Mouse (Mus musculus) heart, postnatal 0 days (tissue): Measurements from ENCODE around the gene Cldn22. TPM values are rescaled to one million over a fixed set of nuclear protein-coding genes. Genes with fewer than 3 reads are reported as not detected.

ENCODE experiments used
- ATAC-seq: fragments of 200-750 bp; cut with Nextera tagmentation; 2 replicates; pipeline ENCODE4 v1.8.0; 2017; ENCODE audit warnings: low read depth, moderate number of reproducible peaks, moderate library complexity; ENCODE audit not compliant: insufficient read depth
- DNase-seq: peaks from one replicate; pipeline ENCODE4 v3.0.0-alpha.2; 2016; ENCODE audit warnings: low spot score
- H3K27ac ChIP-seq: fragments of 300-500 bp; sonication (generic); 2 replicates; pipeline ENCODE4 v1.5.1; 2014; ENCODE audit warnings: low read depth, mild to moderate bottlenecking
- H3K27me3 ChIP-seq: fragments of 300-500 bp; sonication (generic); 2 replicates; pipeline ENCODE4 v1.6.1; 2014; ENCODE audit warnings: low read length, mixed read lengths; ENCODE audit not compliant: control insufficient read depth, insufficient read depth
- H3K36me3 ChIP-seq: fragments of 300-500 bp; sonication (generic); replicated peaks from 2 replicates; pipeline ENCODE4 v1.6.1; 2014; ENCODE audit warnings: low read length, mixed read lengths; ENCODE audit not compliant: control insufficient read depth, insufficient read depth
- H3K4me1 ChIP-seq: fragments of 300-500 bp; sonication (generic); 2 replicates; pipeline ENCODE4 v1.6.1; 2014; ENCODE audit warnings: antibody characterized with exemption; ENCODE audit not compliant: control insufficient read depth, insufficient read depth
- H3K4me2 ChIP-seq: fragments of 300-500 bp; sonication (generic); 2 replicates; pipeline ENCODE4 v1.6.1; 2014; ENCODE audit warnings: low read depth, mild to moderate bottlenecking, low read length, moderate library complexity
- H3K4me3 ChIP-seq: fragments of 300-500 bp; sonication (generic); 2 replicates; pipeline ENCODE4 v1.5.1; 2014; ENCODE audit warnings: low read depth, low read length
- H3K9ac ChIP-seq: fragments of 300-500 bp; sonication (generic); replicated peaks from 2 replicates; pipeline ENCODE4 v1.6.1; 2014; ENCODE audit warnings: low read depth, low read length, mixed read lengths
- H3K9me3 ChIP-seq: fragments of 300-500 bp; sonication (generic); replicated peaks from 2 replicates; pipeline ENCODE4 v1.6.1; 2016; ENCODE audit warnings: low read length; ENCODE audit not compliant: control insufficient read depth
- CTCF ChIP-seq: IDR thresholded peaks from 2 replicates; pipeline ENCODE4 v1.5.1; 2016; ENCODE audit warnings: antibody characterized with exemption, control low read depth, low read depth
- EP300 ChIP-seq: IDR thresholded peaks from 2 replicates; pipeline ENCODE4 v1.6.1; 2016; ENCODE audit warnings: antibody characterized with exemption, low read depth
- WGBS: fragments of 180-500 bp; shearing (Covaris S2); extraction: QIAGEN DNeasy Blood & Tissue Kit; methylation state at CpG from one replicate; pipeline ENCODE4 v1.1.7; 2014; 5-methylcytosine and 5-hydroxymethylcytosine counted together
- polyA plus RNA-seq: library from polyadenylated mRNA; unstranded; fragments of >200 nt; fragmentation: Nextera tagmentation; extraction: Ambion mirVana; gene quantifications from 2 replicates; pipeline ENCODE4 v1.2.1, GENCODE M21; 2015
- total RNA-seq: library from RNA; depleted of rRNA; stranded (reverse); fragments of >200 nt; gene quantifications from 2 replicates; pipeline ENCODE4 v1.2.3, GENCODE M21; 2014; ENCODE audit warnings: low replicate concordance; rRNA removed

The Cldn22 gene
- total and polyA plus RNA-seq, 2 experiments from 2014 or later: not detected

- no peak for TF ChIP-seq EP300
- no peak for TF ChIP-seq CTCF
- Histone ChIP-seq H3K4me2 (no peak overlapping the region), H3K4me3 (no peak overlapping the region), H3K27me3 (no peaks in the 10 kb centered on the region), H3K9ac (no peak overlapping the region), H3K9me3 (no peaks in the 10 kb centered on the region), H3K4me1 (no peaks in the 10 kb centered on the region), H3K27ac (no peak overlapping the region), H3K36me3 (peaks cover 73% of the 10 kb centered on the region)
- DNase-seq (no peak), ATAC-seq (no peak)
- 49% methylated on average over 13 of the region's 13 CpGs for WGBS
These were observed 50.4 kb downstream of the Cldn22 start for GRCm38 (mm10) chr8:47874497-47875178.

Other genes starting within 250 kb of the Cldn22 start
- gene Ing2, start 148.9 kb upstream of the Cldn22 start, total RNA-seq: 3.0 and 10.8 TPM in 2 replicates
- 4.1 and 5.8 TPM in 2 replicates for gene Ing2, start 148.9 kb upstream of the Cldn22 start, polyA plus RNA-seq
- 4.0 and 17.6 TPM in 2 replicates for gene Cdkn2aip, start 110.5 kb upstream of the Cldn22 start, total RNA-seq
- gene Cdkn2aip, start 110.5 kb upstream of the Cldn22 start, polyA plus RNA-seq: 11.2 and 12.2 TPM in 2 replicates
- gene Cldn24, start 2.3 kb upstream of the Cldn22 start, total RNA-seq: not detected in 2 replicates
- not detected in 2 replicates for gene Cldn24, start 2.3 kb upstream of the Cldn22 start, polyA plus RNA-seq
- gene Wwc2, start 166.4 kb downstream of the Cldn22 start, total RNA-seq: 18.5 and 21.1 TPM in 2 replicates
- gene Wwc2, start 166.4 kb downstream of the Cldn22 start, polyA plus RNA-seq: 8.0 and 8.2 TPM in 2 replicates